Mouse (Mus musculus) gastrocnemius, postnatal 36 days (tissue): ENCODE results near the gene Tspo. TPM values are rescaled to one million over a fixed set of nuclear protein-coding genes. Genes with fewer than 3 reads are reported as not detected.

Source experiments
- DNase-seq, 2 experiments: peaks; one replicate each; pipeline ENCODE4 v3.0.0; 2022
- intact Hi-C: fragments of 180-260 bp; cut with DNase I; formaldehyde crosslinking; loops from one replicate; pipeline ENCODE4 v1.15.1; 2025
- total RNA-seq, 2 experiments: library from RNA; stranded (reverse); gene quantifications; 2 replicates each; pipeline ENCODE4 v1.2.3; 2021

The Tspo gene
- total RNA-seq, 2 experiments from 2014 or later = 20.8 to 23.4 TPM

DNA sequence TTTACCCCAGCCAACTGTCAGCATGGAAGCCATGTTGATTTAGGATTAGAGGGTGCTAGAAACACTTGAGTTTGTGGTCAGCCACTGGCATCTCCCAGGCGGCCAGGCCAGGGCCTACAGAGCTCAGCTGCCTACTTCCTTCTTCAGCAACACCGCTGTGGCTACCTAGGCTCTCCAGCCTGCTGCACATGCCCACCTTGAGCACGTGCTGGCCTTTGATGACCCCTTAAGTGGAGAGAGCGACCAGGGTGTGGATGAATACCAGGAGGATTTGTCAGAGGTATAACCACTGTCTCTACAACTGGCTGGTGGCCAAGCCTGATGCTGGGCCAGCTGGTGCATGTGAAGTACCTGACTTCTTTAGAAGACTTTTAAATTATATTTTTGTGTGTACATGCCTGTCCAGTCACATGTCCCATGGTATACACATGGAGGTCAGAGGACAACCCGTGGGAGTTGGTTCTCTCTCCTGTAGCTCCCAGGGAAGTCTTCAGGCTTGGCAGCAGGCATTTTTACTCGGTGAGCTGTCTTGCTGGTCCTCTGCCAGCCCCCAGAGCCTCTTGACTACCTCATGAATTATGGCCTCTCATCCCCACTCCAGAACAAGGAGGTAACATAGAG, 11.4 kb downstream of the Tspo start:
- intact Hi-C loops = no loop called here

GRCm38 (mm10) chr15:83575543-83575942, 12.2 kb downstream of the Tspo start:
- DNase-seq = no peak
- intact Hi-C loops = no loop called here

More for the DNA sequence above, 11.4 kb downstream of the Tspo start:
- no peak for DNase-seq

DNA sequence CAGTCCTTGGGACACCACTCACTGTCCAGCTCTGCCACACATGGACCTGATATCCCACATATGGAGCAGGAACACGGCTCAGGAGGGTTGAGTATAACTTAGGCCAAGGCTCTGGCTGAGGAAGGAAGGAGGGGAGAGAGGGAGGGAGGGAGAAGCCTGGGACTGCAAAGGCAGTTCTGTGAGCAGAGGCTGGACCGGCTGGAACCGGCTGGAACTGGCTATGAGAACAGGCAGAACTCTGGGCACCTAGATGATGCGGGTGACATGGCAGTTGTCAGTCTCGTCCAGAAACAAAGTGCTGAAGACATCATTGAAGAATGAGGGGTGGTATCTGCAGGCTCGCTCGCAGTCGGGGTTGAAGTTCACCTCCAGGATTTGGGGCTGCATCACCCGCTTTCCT, 13.3 kb downstream of the Tspo start:
- no peak for DNase-seq
- intact Hi-C loops = no loop called here

GRCm38 (mm10) chr15:83582931-83583330, 19.5 kb downstream of the Tspo start:
- DNase-seq = no peak
- intact Hi-C loops = no loop called here

DNA sequence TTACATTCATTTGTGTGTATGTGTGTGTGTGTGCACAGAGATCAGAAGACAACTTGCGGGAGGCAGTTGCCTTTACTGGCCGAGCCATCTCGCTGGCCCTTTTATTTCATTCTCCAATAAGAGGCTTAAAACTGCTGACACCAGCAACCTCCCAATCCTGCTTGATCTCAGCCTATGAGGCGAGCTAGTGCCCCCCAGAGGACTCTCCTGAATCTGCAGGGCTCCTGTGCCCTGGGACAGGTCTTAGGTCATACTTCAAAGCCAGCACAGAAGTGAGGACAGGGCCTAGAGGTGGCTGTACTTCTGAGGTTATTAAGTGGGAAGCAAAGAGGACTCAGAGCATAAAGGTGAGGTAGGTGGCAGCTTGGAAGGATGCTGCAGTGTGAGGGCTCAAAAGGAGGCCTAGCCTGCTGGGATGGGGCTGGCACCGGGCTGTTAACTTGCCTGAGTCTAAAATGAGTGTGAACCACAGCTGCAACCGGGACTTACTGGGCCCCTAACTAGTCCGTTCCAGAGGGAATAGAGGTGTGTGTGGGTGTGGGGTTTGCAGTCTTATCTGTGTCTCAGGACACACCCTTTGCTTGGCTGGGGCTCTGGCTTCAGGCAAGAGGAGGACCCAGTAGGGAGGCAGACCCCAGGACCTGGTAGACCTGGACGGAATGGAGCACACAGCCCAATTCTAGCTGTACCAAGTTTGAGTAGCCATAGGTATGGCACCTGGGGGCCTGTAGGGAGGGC, 20.2 kb downstream of the Tspo start:
- peak; percentile 35 to 53 for DNase-seq
- intact Hi-C loops = no loop called here

- DNase-seq = no peak
- intact Hi-C loops = no loop called here
Observed at GRCm38 (mm10) chr15:83584741-83585220, 21.4 kb downstream of the Tspo start.

- DNase-seq = no peak
- intact Hi-C loops = no loop called here
Observed at GRCm38 (mm10) chr15:83590841-83591240, 27.4 kb downstream of the Tspo start.

- DNase-seq = no peak
- intact Hi-C loops = no loop called here
Observed at GRCm38 (mm10) chr15:83591758-83592157, 28.4 kb downstream of the Tspo start.

DNA sequence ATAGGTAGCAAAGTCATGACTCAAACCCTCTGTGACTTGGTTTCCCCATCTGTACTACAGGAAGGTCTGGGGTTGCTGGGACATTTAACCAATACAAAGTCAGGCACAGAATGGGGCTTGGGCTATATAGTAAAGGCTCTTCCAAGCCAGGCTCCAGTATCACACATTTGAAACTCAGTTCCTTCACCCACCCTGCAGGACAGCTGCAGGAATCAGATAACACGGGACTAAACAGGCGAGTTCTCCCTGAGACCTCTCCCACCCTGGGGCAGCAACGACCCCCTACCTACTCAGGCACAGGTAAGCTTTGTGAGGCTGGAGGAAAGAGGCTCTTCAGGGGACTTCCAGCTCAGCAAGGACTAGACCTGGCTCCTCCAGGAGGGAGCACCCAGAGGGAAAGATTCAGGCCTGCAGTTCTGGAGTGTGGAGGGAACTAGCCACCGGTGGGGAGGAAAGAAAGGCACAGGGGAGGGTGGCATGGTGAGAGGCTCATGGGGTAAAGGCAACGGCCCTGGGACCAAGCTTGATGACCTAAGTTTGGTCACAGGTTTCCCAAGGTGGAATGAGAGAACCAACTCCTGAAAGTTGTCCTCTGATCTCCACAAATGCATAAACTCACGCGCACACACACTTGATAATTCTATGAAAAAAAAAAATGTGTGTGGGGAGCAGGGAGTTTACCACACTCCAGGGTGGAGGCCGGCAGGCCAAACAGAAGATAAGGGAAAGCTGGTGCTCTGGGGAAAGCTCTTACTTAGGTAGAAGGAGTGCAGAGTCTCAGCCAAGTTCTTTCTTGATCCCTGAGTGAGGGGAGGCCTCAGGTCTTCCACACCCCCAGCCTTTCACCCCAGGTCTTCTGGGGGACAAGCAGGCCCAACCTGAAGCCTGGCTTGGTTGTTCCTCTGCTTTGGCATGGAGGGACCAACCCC, 29.1 kb downstream of the Tspo start:
- intact Hi-C loops = no loop called here
- DNase-seq = no peak

DNA sequence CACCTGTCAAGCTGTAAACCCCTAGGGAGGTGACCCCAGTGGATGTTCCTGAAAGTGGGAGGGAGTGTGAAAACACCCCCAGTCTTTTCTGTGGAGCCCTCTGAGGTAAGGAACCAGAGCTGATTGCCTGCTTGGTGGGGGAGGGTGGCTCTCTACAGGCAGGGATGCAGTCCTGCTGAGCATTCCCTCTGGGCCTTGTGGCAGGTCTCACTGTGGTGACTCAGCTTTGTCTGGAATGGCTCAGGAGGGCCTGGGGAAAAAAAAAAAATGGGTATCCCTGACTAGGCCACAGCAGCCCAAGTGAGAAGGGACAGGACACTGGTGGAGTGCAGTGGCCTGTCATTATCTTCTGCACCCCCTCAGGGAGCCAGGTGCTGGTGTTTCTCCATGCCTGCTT, 29.8 kb downstream of the Tspo start:
- intact Hi-C loops = no loop called here
- no peak for DNase-seq

DNA sequence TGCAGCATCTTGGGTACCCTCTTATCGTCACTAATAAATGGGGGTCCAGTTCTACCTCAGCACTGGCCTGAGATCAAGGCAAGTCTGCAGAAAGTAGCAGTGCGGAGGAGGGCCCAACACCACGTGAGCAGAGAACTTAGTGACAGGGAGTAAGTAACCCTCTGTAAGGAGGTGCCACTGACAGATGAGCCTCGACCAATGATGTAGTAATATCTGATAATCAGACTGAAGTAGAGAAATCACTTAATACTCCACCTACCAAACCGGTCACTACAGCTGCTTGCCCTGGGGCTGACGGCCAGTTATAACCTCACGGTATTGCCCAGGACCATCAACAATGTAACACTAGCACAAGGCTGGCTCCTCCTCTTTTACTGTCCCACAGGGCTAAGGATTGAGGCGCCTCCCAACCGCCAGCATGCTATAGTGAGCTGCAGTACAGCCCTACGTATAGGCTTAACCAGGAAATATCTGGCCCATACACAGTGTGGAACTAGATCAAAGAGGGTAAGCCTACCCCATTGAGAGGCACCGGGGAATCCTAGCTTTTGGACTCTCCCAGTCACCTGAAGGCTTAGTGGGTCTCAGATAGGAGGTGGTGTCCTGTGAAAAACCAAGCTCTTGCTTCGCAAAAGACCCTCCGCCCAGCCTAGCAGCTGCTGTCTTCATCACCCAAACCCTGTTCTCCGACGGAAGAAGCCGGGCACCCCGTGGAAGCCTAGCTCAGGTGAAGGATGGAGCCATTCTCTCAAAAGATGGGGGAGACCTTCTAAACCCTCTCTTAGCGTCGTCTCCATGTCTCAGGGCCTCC, 30.5 kb downstream of the Tspo start:
- DNase-seq = no peak
- intact Hi-C loops = no loop called here

DNA sequence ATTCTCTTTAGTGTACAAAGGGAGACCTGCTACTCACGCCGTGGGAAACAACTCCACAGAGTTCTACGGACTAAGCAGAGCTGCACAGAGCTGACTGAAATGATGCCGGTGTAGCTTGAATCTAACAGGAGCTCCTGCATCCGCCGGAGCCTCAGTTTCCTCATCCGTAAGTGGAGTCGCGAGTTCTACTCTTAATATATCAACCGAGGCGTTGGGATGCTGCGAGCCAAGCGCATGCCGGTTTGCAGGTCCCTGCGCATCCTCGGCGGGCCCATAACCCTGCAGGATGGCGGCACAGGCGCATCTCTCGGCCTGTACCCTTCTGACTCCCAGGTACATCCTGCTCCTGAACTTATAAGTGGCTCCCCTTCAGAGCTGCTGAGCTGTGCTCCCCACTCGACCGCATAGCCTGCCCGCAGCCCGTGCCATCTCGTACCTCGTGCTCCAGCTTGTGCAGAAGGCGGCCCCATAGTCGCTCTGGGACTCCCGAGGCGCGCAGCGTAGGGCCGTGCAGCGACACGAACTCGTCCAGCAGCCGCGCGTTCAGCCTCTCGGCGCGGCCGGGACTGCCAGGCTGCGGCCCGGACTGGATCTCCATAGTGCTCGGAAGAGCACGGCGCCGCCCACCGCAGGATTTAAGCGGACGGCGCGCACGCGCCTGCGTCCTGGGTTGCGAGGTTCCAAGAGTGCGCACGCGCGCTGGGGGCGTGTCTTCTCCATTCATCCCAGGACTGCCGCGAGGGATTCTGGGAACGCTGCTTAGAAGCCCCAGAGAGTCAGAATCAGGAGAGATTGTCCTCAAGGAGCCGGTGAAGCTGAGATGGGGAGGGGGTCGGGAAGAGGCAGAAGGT, 31.3 kb downstream of the Tspo start, which contains the start of gene Ttll12:
Gene Ttll12, minus strand, starts transcription at position 645 of the 851 bp plus-strand sequence.
- DNase-seq = peak; percentile 88 to 89
- intact Hi-C loops = no loop called here

- DNase-seq = no peak
- intact Hi-C loops = no loop called here
Observed at GRCm38 (mm10) chr15:83595364-83595711, 31.9 kb downstream of the Tspo start.

DNA sequence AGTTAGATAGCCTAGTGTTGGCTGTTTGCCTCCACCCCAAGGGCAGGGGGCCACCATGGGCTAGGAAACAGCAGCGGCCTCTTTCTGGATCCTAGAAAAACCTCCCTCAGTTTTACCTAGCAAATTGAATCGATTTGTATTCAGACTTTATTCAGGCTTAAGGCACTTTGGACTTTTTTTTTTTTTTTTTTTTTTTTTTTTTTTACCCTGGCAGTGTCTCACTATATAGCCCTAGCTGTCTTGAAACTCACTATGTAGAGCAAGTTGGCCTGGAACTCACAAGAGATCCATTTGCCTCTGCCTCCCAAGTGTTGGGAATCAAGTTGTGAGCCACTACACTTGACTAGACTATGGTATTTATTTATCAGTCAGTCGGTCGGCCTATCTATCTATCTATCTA, 33.4 kb downstream of the Tspo start:
- intact Hi-C loops = no loop called here
- no peak for DNase-seq

GRCm38 (mm10) chr15:83601185-83601584, 37.8 kb downstream of the Tspo start:
- intact Hi-C loops = loop anchor here (10.0 kb wide), 1 partner anchor 216 kb away; no protein-coding TSS in a partner anchor
- no peak for DNase-seq

DNA sequence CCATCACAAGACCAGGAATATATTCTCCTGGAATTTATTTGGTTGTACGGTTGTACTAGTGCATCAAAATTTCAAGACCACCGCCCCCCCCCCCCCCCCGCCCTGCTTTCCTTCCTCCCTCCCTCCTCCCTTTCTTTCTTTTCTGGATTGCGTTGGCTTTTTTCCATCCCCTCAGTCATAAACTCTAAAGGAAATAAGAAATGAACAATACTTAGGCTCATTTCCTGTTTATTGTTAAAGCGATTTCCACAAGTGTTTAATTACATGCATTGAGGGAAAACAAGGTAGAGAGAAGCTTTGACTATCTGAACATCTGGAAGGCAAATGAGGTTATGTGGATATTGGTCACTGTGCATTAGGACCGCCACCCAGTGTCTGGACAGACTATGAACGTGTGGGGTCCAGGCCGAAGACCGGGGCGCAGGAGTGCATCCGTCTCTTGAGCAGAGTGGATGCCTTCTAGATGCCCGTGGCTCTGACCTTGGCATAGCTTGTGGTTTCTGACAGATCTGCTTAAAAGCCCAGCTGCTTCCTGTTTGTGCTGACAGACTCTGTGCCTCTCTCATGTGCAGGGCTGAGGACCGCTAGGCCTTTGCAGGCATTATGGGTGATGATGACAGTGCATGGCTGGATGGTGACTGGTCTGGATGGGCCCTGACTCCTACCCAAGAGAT, 39.1 kb downstream of the Tspo start:
- peak in 1 of 2 experiments; percentile 34 for DNase-seq
- intact Hi-C loops = loop anchor here (10.0 kb wide), 1 partner anchor 218 kb away; no protein-coding TSS in a partner anchor

DNA sequence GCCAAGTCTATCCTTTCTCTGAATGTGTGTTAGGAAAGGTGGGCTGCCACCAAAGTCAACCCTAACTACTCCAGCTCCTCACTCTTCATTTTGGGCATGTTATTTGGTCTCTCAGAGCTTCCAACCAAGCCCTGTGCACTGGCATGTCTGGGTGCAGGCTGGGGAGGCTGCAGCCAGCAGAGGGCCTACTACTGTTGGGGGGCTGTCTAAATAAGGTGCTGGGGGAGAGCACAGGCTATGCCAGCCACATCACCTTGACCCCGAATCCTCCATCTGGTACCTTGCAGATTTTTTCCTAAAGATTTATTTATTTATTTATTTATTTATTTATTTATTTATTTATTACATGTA, 39.6 kb downstream of the Tspo start:
- no peak for DNase-seq
- intact Hi-C loops = loop anchor here (10.0 kb wide), 1 partner anchor 218 kb away; no protein-coding TSS in a partner anchor

DNA sequence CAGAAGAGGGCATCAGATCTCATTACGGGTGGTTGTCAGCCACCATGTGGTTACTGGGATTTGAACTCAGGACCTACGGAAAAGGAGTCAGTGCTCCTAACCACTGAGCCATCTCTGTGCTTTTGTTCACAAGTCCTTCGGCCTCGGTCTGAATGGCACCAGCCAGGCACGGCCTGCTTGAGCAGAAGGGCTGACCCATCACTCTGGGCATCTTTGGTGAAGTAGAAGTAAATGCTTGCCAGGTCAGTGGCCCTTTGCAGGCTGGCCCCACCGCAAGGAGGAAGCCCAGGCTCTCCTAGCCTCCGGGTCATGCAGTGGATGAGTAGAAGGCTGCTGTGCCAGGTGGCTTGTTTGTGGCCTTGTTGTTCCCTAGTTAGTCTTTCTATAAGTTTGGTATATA, 40.0 kb downstream of the Tspo start:
- no peak for DNase-seq
- intact Hi-C loops = loop anchor here (10.0 kb wide), 1 partner anchor 219 kb away; no protein-coding TSS in a partner anchor
